Mouse (Mus musculus) left cerebral cortex, postnatal 36 days (tissue): Measurements from ENCODE around the gene Rps11. TPM values are rescaled to one million over a fixed set of nuclear protein-coding genes. Genes with fewer than 3 reads are reported as not detected.
"Not testable (repeated sequence)": the region's sequence is repeated elsewhere in the genome, so short reads cannot be mapped to it uniquely, and the experiment has no call there.

Experiments used
- DNase-seq, 2 experiments: peaks; one replicate each; pipeline ENCODE4 v3.0.0; 2021 to 2022; ENCODE audit warnings: low spot score in 2 of 2, mixed read lengths in 1 of 2
- intact Hi-C: fragments of 180-260 bp; cut with DNase I; formaldehyde crosslinking; loops from one replicate; pipeline ENCODE4 v1.15.1; 2025
- total RNA-seq, 2 experiments: library from RNA; stranded (reverse); gene quantifications; 2 replicates each; pipeline ENCODE4 v1.2.3; 2021

Rps11 gene
- total RNA-seq: 100 to 1,000 TPM; 405 to 466 TPM

- DNase-seq: peak; percentile 98 to 99
- intact Hi-C loops: loop anchor here (5.0 kb wide), 1 partner anchor 42 kb away; no protein-coding TSS in a partner anchor
Observed at GRCm38 (mm10) chr7:45124224-45125143, at the start of gene Rps11. Gene Rps11 (minus strand): TSS chr7:45124439.

DNA sequence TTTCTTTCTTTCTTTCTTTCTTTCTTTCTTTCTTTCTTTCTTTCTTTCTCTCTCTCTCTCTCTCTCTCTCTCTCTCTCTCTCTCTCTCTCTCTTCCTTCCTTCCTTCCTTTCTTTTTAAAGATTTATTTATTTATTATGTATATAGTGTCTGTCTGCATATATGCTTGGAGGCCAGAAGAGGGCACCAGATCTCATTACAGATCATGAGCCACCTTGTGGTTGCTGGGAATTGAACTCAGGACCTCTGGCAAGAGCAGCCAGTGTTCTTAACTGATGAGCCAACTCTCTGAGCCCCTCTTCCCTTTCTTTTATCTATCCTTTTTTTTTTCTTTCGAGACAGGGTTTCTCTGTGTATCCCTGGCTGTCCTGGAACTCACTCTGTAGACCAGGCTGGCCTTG, 49.5 kb upstream of the Rps11 start:
- DNase-seq, intact Hi-C loops: not testable (repeated sequence)

- intact Hi-C loops: no loop called here
- peak in 1 of 2 experiments; percentile 27 for DNase-seq
Observed at GRCm38 (mm10) chr7:45172974-45173373, 48.7 kb upstream of the Rps11 start.

- intact Hi-C loops: no loop called here
- peak in 1 of 2 experiments; percentile 40 for DNase-seq
Observed at GRCm38 (mm10) chr7:45169495-45169894, 45.3 kb upstream of the Rps11 start.

DNA sequence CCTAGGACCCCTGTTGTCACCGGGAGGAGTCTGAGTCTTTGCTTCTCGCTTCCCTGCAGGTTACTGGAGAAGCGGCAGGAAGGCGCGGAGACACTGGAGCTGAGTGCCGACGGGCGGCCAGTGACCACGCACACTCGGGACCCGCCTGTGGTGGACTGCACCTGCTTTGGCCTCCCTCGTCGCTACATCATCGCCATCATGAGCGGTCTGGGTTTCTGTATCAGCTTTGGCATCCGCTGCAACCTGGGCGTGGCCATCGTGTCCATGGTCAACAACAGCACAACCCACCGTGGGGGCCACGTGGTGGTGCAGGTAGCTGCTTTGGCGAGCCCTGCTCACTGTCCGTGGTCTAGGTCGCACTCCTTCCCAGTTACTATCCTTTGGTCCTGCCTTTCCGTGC, 44.4 kb upstream of the Rps11 start:
- intact Hi-C loops: no loop called here
- DNase-seq: peak in 1 of 2 experiments; percentile 23

DNA sequence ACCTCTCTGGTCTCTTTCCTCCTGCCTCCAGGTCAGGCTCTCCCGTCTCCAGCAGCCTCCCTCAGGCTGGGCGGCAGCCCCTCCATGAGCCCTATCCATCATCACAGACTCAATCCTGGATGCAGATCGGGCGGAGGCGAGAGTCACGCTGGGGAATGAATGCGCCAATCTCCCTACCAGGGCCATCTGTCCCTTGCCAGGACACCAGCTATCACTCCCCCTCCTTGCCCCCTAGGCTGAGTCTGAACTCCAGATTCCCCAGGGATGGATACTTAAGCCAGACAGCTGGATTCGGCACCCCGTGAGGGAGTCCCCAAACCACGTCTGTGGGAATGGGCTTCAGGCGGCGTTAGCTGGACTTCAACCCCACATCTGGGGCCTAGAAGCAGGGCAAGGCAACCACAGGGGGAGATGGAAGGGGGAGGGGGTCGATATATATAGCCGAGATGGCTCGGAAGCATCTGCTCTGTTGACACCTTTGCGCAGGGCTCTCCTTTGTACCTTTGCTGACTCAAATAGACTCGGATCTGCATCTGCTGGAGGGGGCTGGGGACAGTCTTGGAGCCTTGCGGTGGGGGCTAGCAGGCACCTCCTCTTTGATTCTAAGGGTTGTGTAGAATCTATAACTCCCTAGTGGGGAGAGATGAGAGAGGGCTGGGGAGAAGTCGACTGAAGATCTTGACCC, 43.7 kb upstream of the Rps11 start:
- DNase-seq: peak; percentile 61 to 74
- intact Hi-C loops: loop anchor here (2.0 kb wide), 1 partner anchor 65 kb away; no protein-coding TSS in a partner anchor

- DNase-seq: peak; percentile 61 to 78
- intact Hi-C loops: loop anchor here (2.0 kb wide), 1 partner anchor 66 kb away; no protein-coding TSS in a partner anchor
Observed at GRCm38 (mm10) chr7:45166950-45167401, 42.7 kb upstream of the Rps11 start.

DNA sequence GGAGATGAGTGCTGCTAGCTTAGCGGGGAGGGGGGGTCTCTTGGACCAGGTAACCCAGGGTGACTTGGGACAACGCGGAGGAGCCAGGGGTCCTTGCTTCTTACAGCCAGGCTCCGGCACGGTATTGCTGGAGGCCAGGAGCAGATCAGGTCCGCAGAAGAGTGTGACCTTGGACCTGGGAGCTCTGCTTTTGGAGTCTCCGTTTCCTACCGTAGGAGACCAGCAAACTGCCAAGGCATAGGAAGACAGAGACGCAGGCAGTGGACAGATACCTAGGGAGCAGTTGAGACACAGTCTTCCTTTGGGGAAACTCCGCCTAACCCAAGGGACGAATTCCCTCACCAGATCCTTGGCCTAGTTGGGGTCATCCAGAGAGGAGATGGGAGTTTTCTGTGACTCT, 41.5 kb upstream of the Rps11 start:
- no peak for DNase-seq
- intact Hi-C loops: loop anchor here (2.0 kb wide), 1 partner anchor 67 kb away; no protein-coding TSS in a partner anchor

GRCm38 (mm10) chr7:45164833-45165232, 40.6 kb upstream of the Rps11 start:
- DNase-seq: peak in 1 of 2 experiments; percentile 28
- intact Hi-C loops: no loop called here

GRCm38 (mm10) chr7:45163735-45164490, 39.7 kb upstream of the Rps11 start, which contains the start of gene Slc17a7:
Gene Slc17a7 (plus strand): TSS chr7:45163949.
- intact Hi-C loops: loop anchor here (2.0 kb wide), 2 partner anchors 33 to 135 kb away; no protein-coding TSS in a partner anchor

GRCm38 (mm10) chr7:45162996-45163615, 38.9 kb upstream of the Rps11 start:
- DNase-seq: no peak
- intact Hi-C loops: loop anchor here (2.0 kb wide), 2 partner anchors 34 to 136 kb away; no protein-coding TSS in a partner anchor

More at GRCm38 (mm10) chr7:45163735-45164490, 39.7 kb upstream of the Rps11 start, which contains the start of gene Slc17a7:
- DNase-seq: peak; percentile 58 to 79

DNA sequence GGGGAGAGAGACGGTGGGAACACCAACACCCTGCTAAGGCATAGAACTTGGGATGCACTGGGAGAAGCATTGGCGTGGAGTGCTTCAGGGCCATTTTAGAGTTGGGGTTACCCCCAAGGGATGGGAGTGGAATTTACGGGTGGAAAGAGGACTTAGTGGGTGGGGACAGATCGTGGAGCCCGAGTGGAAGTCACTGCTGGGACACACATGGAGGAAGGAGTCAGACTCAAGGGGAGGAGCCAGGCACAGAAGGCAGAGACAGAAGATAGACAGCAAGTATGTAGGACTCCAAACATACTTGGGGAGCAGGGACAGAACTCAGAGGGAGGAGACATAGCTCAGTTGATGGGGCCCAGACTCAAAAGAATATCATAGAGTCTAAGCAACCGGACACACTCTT, 38.3 kb upstream of the Rps11 start:
- no peak for DNase-seq
- intact Hi-C loops: loop anchor here (2.0 kb wide), 2 partner anchors 34 to 136 kb away; no protein-coding TSS in a partner anchor

GRCm38 (mm10) chr7:45161612-45162473, 37.6 kb upstream of the Rps11 start:
- intact Hi-C loops: loop anchor here (2.0 kb wide), 2 partner anchors 35 to 137 kb away; no protein-coding TSS in a partner anchor
- peak; percentile 96 to 99 for DNase-seq

GRCm38 (mm10) chr7:45160866-45161265, 36.6 kb upstream of the Rps11 start:
- no peak for DNase-seq
- intact Hi-C loops: no loop called here

GRCm38 (mm10) chr7:45160316-45160800, 36.1 kb upstream of the Rps11 start:
- DNase-seq: no peak
- intact Hi-C loops: no loop called here

GRCm38 (mm10) chr7:45158991-45159390, 34.8 kb upstream of the Rps11 start:
- intact Hi-C loops: no loop called here
- DNase-seq: no peak

DNA sequence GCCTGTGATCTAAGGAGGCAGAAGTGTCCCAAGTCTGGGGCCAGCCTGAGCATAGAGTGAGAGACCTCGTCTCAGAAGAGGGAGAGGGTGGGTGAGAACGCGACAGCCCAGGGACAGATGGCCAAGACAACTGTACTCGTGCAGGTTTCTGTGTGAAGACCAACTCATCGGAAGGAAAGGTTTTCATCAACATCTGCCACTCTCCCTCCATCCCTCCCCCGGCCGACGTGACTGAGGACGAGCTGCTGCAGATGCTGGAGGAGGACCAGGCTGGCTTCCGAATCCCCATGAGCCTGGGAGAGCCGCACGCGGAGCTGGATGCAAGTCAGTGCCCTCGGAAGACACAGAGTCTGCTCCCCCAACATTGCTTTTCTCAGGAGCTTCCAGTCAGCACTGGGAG, 33.2 kb upstream of the Rps11 start:
- peak; percentile 59 to 60 for DNase-seq

DNA sequence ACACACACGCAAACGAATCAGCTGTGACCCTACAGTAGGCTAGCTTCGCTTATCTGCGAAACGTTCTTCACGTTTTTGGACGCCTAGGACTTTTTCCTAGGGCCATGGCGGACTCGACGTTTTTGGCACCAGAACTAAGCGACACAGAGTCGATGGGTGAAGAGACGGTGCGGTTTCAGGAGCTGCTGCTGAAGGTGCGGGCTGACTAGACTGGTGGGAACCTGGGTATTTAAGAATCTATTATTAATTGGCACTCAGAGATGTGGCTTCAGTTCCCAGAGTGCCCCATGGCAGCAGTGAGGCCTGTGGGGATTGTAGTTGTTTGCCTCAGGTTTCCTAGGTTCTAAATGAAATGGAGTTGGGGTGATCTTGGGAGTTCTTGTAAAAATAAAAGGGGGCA, 32.0 kb upstream of the Rps11 start:
- intact Hi-C loops: no loop called here

More for the DNA sequence above, 33.2 kb upstream of the Rps11 start:
- intact Hi-C loops: no loop called here

More for the DNA sequence above, 32.0 kb upstream of the Rps11 start:
- DNase-seq: no peak
